Mouse (Mus musculus) spleen, adult 18-20 months (tissue): ENCODE data around the gene Nras.

Experiments used
- DNase-seq, 2 experiments: peaks; one replicate each; pipeline ENCODE4 v3.0.0; 2022; ENCODE audit warnings: mixed read lengths in 2 of 2

The Nras gene

DNA sequence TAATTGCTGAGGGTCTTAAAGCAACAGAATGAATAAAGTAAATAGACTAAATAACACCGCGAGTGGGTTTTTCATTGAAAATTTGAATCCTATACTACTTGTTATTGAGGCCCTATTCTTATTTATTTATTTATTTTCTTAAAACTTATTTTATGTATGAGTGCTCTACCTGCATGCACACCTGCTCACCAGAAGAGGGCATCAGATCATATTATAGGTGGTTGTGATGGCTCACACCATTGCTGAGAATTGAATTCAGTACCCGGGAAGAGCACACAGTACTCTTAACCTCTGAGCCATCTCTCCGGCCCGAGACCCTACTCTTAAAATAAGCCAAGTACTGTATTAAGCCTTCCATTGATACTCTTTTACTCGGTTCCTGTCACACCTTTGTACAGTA is 41.6 kb downstream of the Nras start:
- no peak for DNase-seq

DNA sequence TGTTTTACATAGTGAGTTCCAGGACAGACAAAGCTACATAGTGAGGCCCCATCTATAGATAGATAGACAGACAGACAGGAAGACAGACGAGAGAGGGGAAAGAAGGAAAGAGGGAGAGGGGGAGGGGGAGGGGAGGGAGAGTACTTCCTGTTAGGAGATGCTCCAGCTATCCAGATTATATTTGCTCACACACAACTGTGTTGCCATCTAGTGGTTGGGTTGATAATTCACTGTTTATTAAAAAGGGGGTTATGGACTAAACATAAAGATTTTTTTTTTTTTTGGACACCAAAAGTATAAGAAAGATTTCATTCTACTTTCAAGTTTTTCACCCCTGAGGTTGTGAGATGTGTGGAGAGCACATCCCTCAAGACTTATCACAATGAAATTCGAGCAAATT is 42.6 kb downstream of the Nras start:
- DNase-seq, result no peak

DNA sequence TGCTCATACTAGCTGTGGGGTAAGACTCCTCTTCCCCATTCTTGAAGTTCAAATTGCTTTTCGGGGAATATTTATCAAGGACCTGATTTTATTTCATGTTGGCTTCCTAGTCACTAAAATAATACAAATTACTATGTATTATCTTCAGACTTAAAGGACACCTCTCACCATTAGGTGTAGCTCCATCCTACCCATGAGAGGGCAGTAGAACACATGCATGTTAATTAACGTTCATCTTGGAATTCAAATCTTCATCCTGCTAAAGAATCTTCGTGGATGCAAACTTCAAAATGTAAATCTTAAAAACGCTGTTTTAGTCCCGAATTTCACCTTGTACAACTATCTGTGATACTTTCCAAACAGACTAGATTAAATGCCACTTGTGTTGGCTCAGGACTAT is 43.1 kb downstream of the Nras start:
- DNase-seq, result no peak

DNA sequence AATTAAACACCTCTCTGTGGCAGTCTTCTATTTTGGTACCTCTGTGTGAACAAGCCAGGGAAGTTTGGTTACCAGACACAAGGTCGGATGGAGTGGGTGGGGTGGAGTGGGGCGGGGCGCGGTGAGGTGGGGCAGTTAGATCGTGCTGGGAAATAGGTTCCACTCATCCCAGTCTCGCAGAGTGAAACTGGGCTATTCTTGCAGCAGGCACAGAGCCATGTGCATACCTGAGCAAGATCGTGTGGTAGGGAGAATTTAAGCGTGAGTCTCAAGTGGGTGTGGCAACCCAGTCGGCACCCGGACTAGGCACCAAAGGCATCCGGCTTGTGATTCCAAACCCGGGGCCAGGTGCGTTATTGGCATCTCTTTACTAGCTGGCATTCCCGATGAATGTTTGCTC is 43.8 kb downstream of the Nras start:
- DNase-seq, result no peak

DNA sequence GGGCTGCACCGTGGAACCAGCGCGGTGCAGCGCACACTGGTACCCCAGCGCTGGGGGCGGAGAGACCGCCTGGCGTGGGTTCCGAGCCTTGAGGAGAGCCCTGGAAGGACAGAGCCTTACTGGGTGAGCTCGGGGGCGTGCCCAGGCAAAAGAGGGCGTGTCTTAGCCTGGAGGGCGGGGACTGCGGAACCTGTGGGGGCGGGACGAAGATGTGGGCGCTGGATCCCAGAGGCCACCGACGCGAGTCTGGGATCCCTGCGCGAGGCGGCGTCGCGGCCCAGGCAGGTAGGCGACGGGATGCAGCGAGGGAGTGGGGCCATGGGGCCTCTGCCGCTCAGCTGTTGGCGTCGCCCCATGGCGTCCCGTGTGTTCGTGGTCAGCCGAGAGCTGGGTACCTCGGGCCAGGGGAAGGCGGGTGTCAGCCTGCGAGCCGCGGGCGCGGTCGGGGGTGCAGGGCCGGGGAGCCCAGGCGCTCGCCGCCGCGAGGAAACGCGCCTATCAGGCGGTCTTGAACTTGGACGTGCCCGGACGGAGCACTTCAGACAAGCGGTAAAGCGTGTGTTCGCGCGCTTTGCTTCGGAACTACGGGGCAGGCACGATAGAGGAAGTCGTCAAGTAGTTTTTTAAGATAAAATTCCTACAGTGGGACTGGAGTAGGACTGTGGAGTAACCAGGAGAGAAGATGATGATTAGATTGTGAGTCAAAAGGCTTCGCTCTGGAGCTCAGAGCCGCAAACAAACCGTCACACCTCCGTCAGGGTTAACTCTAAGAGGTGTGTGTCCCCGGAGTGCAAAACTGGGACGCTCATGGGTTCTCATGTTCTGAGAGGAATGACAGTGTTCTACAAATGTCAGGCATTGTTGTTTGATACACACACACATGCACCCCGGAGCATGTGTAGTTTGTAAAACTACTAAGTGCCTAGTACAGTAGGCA is 44.6 kb downstream of the Nras start, which contains the start of gene Dennd2c:
Gene Dennd2c, plus strand, starts transcription at position 151 of the 937 bp plus-strand sequence.
- peak; percentile 79 to 91 for DNase-seq

DNA sequence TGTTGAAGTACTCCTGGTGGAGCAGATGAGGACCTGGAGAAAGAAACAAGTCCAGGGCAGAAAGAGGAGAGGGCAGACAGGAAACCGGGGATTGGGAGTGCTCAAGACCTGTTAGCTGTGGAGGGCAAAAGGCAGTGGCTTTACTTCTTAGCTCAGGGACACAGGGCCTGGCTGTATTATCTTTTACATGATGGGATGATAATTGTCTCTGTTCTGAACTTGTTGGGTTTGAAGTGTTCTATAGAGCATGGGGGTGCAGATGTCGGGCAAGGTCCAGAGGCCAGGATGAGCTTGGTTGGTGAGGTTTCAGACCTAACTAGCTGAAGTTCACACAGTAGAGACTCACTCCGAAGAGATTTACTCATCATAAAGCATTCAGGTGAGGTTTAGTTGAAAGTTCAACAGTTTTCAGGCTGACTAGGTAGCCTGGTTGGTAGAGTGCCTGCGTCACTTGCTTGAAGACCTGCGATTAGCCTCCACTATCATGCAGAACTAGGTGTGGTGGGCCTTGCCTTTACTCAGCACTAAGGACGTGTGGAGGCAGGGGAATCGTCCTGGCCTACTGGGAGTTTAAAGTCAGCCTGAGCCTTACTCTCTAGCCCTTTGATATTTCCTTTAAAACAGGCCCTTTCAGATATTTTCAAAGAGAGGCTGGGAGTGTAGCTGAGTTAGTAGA is 49.6 kb downstream of the Nras start:
- DNase-seq, result no peak

DNA sequence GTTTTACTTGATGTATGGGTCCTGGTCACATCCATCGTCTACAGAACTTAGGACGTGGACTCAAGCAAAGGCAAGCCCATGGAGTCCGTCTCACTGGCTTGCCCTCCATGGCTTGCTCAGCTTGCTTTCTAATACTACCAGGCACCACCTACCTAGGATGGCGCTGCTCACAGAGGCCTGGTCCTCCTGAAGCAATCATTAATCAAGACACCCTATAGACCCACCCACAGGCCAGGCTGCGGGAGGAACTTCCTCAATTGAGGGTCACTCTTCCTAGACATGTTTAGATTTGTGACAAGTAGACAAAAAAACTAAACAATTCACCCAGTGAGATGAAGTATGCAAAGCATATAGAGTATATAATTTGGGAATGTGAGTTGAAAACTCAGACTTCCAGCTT is 54.1 kb downstream of the Nras start:
- no peak for DNase-seq
